Mouse (Mus musculus): ENCODE results near the gene Gm20388. TPM values are rescaled to one million over a fixed set of nuclear protein-coding genes. Genes with fewer than 3 reads are reported as not detected.
A peak's percentile ranks its signal among the peaks of the same experiment; 100 is the strongest.

Gene Gm20388
- total RNA-seq, 1 experiment: 27.0 TPM

GRCm38 (mm10) chr8:120079361-120079760 lies 168.7 kb downstream of the Gm20388 start:
- no peak for TF ChIP-seq ZNF384 (IDR thresholded peaks at IDR 0.05; ENCODE audit: low read depth, low read length)
- Histone ChIP-seq H3K9me3 (ENCODE audit: control insufficient read depth, insufficient read depth, low read depth, low read length) (no peaks in the 10 kb centered on the region), H3K4me3 (ENCODE audit: insufficient read depth in 1 of 2, low read depth in 1 of 2, low read length in 2 of 2, poor library complexity in 1 of 2, severe bottlenecking in 1 of 2) (no peak overlapping the region), H3K4me1 (ENCODE audit: control insufficient read depth in 2 of 2, insufficient read depth in 2 of 2, low read length in 2 of 2, poor library complexity in 1 of 2) (peaks cover 0 to 12% of the 10 kb centered on the region in 2 experiments; a peak in 2 of 4 replicates), H3K27ac (ENCODE audit: insufficient read depth, low read depth, low read length, poor library complexity, severe bottlenecking) (no peak overlapping the region), H3K36me3 (ENCODE audit: control insufficient read depth, insufficient read depth, low read length, poor library complexity, severe bottlenecking) (peaks cover 6% of the 10 kb centered on the region; the same call in 1 of the 2 replicates), H3K9ac (ENCODE audit: insufficient read depth, low read depth, low read length, poor library complexity, severe bottlenecking) (no peak overlapping the region)
- DNase-seq (ENCODE audit: low read depth, low spot score): peak; percentile 25
- in situ Hi-C loops (cut with MboI; ENCODE audit: low sequenced_read_pairs in 2 of 2, unreplicated experiment in 2 of 2): loop anchor here in 1 of 2 experiments (10.0 kb wide), 1 partner anchor 115 kb away; no protein-coding TSS in a partner anchor

DNA sequence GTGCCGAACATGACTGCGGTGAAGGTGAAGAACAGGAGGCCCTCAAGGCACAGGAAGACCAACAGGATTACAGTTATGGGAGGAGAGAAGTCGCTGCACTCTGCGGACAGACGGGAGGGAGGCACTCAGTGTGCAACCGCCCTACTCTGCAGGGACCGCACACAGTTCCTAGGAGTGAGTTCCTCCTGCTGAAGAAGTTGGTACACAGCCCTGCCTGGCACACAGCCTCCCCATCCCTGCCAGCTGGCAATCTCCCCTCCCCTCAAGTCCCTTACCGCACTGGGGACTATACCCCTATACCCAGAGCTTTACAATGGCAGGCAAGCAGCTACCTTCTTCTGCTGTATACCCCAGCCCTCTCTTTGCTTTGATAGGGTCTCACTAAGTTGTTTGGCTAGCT lies 172.6 kb downstream of the Gm20388 start:
- TF ChIP-seq ZC3H11A (IDR thresholded peaks at IDR 0.05; ENCODE audit: borderline replicate concordance, low read depth, low read length) (no peak), ZNF384 (IDR thresholded peaks at IDR 0.05; ENCODE audit: low read depth, low read length) (no peak), CHD2 (IDR thresholded peaks at IDR 0.05; ENCODE audit: low read depth, low read length) (no peak), HCFC1 (IDR thresholded peaks at IDR 0.05; ENCODE audit: borderline replicate concordance, insufficient read depth, low read length) (no peak), MAFK (IDR thresholded peaks at IDR 0.05; ENCODE audit: insufficient read depth, low read depth, low read length) (no peak)
- no peak overlapping the region for H3K27ac ChIP-seq (ENCODE audit: insufficient read depth, low read depth, low read length, poor library complexity, severe bottlenecking)
- no peak overlapping the region for H3K4me3 ChIP-seq (ENCODE audit: insufficient read depth in 1 of 2, low read depth in 1 of 2, low read length in 2 of 2, poor library complexity in 1 of 2, severe bottlenecking in 1 of 2)
- no peak for DNase-seq (ENCODE audit: low read depth, low spot score)
- in situ Hi-C loops (cut with MboI; ENCODE audit: low sequenced_read_pairs in 2 of 2, unreplicated experiment in 2 of 2): no loop called here
- H3K9ac ChIP-seq (ENCODE audit: insufficient read depth, low read depth, low read length, poor library complexity, severe bottlenecking): no peak overlapping the region
- H3K4me1 ChIP-seq (ENCODE audit: control insufficient read depth in 2 of 2, insufficient read depth in 2 of 2, low read length in 2 of 2, poor library complexity in 1 of 2): peaks cover 0 to 11% of the 10 kb centered on the region in 2 experiments; a peak in 2 of 4 replicates
- peaks cover 23% of the 10 kb centered on the region for H3K36me3 ChIP-seq (ENCODE audit: control insufficient read depth, insufficient read depth, low read length, poor library complexity, severe bottlenecking)
- no peaks in the 10 kb centered on the region for H3K9me3 ChIP-seq (ENCODE audit: control insufficient read depth, insufficient read depth, low read depth, low read length)

DNA sequence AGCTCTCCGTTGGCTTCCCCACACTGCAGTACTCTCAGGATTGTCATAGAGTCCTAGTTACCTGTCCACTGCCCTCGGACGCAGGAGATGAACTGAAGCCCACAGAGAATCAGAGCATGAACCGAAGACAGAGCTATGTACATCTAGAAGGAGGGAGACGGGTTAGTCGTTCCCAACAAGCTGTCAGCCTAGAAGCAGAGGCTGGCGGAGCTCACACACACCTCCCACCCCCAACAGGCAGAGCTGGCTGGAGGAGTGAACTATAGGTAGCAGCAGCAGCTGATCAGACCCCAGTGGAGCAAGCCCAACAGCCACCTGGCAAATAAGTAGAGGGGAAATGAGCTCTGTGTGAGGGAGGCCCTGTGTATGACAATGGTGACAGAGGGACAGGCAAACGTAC lies 174.1 kb downstream of the Gm20388 start:
- peaks cover 0 to 7% of the 10 kb centered on the region in 2 experiments; a peak in 2 of 4 replicates for H3K4me1 ChIP-seq (ENCODE audit: control insufficient read depth in 2 of 2, insufficient read depth in 2 of 2, low read length in 2 of 2, poor library complexity in 1 of 2)
- H3K9ac ChIP-seq (ENCODE audit: insufficient read depth, low read depth, low read length, poor library complexity, severe bottlenecking): no peak overlapping the region
- no peaks in the 10 kb centered on the region for H3K9me3 ChIP-seq (ENCODE audit: control insufficient read depth, insufficient read depth, low read depth, low read length)
- no peak for TF ChIP-seq ZC3H11A (IDR thresholded peaks at IDR 0.05; ENCODE audit: borderline replicate concordance, low read depth, low read length)
- no peak for TF ChIP-seq CHD2 (IDR thresholded peaks at IDR 0.05; ENCODE audit: low read depth, low read length)
- TF ChIP-seq ZNF384 (IDR thresholded peaks at IDR 0.05; ENCODE audit: low read depth, low read length): no peak
- no peak for TF ChIP-seq HCFC1 (IDR thresholded peaks at IDR 0.05; ENCODE audit: borderline replicate concordance, insufficient read depth, low read length)
- in situ Hi-C loops (cut with MboI; ENCODE audit: low sequenced_read_pairs in 2 of 2, unreplicated experiment in 2 of 2): no loop called here
- H3K27ac ChIP-seq (ENCODE audit: insufficient read depth, low read depth, low read length, poor library complexity, severe bottlenecking): no peak overlapping the region
- H3K36me3 ChIP-seq (ENCODE audit: control insufficient read depth, insufficient read depth, low read length, poor library complexity, severe bottlenecking): peaks cover 23% of the 10 kb centered on the region
- no peak overlapping the region for H3K4me3 ChIP-seq (ENCODE audit: insufficient read depth in 1 of 2, low read depth in 1 of 2, low read length in 2 of 2, poor library complexity in 1 of 2, severe bottlenecking in 1 of 2)
- DNase-seq (ENCODE audit: low read depth, low spot score): no peak

DNA sequence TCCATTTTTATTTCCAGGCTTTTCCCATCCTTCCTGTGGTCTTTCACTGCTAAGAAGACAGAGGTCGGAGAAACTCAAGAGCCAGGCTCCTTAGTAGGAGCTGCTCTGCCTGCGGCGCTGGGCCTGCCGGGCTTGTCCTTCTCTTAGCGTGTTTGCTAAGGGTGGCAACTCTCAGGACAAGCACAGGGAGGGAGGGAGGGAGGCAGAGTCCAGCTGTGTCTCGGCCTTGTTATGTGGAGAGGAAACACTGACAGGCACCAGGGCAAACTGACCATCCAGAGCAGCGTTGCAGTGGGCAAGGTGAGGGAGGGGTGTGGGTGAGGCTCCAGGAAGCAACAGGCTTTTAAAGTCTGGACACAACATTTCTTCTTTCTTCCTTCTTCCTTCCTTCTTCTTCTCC lies 178.9 kb downstream of the Gm20388 start:
- in situ Hi-C loops (cut with MboI; ENCODE audit: low sequenced_read_pairs in 2 of 2, unreplicated experiment in 2 of 2): no loop called here
- H3K36me3 ChIP-seq (ENCODE audit: control insufficient read depth, insufficient read depth, low read length, poor library complexity, severe bottlenecking): peaks cover 23% of the 10 kb centered on the region
- DNase-seq (ENCODE audit: low read depth, low spot score): no peak

DNA sequence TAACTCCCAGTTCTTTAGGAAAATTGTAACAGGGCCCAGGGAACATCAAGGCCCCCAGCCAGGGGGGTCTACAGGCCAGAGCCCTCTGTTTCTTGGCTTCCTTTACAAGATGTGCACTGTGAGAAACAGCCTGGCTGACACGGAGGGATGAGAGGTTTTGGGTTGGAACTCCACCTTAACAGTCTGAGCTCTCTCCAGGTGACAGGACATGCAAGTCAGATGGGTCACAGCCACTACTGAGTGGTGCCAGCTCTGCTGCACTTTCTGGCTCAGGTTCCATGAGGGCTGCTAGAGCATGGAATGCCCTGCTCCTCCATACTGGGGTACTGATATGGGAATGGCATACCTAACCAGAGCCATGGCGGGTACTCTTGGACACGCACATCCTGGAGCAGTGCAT lies 180.4 kb downstream of the Gm20388 start:
- Histone ChIP-seq H3K36me3 (ENCODE audit: control insufficient read depth, insufficient read depth, low read length, poor library complexity, severe bottlenecking) (peaks cover 20% of the 10 kb centered on the region), H3K27ac (ENCODE audit: insufficient read depth, low read depth, low read length, poor library complexity, severe bottlenecking) (no peak overlapping the region), H3K9ac (ENCODE audit: insufficient read depth, low read depth, low read length, poor library complexity, severe bottlenecking) (no peak overlapping the region), H3K9me3 (ENCODE audit: control insufficient read depth, insufficient read depth, low read depth, low read length) (no peaks in the 10 kb centered on the region), H3K4me3 (ENCODE audit: insufficient read depth in 1 of 2, low read depth in 1 of 2, low read length in 2 of 2, poor library complexity in 1 of 2, severe bottlenecking in 1 of 2) (no peak overlapping the region), H3K4me1 (ENCODE audit: control insufficient read depth in 2 of 2, insufficient read depth in 2 of 2, low read length in 2 of 2, poor library complexity in 1 of 2) (no peaks in the 10 kb centered on the region)
- DNase-seq (ENCODE audit: low read depth, low spot score): no peak
- in situ Hi-C loops (cut with MboI; ENCODE audit: low sequenced_read_pairs in 2 of 2, unreplicated experiment in 2 of 2): no loop called here
- TF ChIP-seq ZC3H11A (IDR thresholded peaks at IDR 0.05; ENCODE audit: borderline replicate concordance, low read depth, low read length) (no peak), HCFC1 (IDR thresholded peaks at IDR 0.05; ENCODE audit: borderline replicate concordance, insufficient read depth, low read length) (no peak), ZNF384 (IDR thresholded peaks at IDR 0.05; ENCODE audit: low read depth, low read length) (no peak), CHD2 (IDR thresholded peaks at IDR 0.05; ENCODE audit: low read depth, low read length) (no peak), MAFK (IDR thresholded peaks at IDR 0.05; ENCODE audit: insufficient read depth, low read depth, low read length) (no peak)

More for the DNA sequence above, 178.9 kb downstream of the Gm20388 start:
- Histone ChIP-seq H3K4me3 (ENCODE audit: insufficient read depth in 1 of 2, low read depth in 1 of 2, low read length in 2 of 2, poor library complexity in 1 of 2, severe bottlenecking in 1 of 2) (no peak overlapping the region), H3K9ac (ENCODE audit: insufficient read depth, low read depth, low read length, poor library complexity, severe bottlenecking) (no peak overlapping the region), H3K9me3 (ENCODE audit: control insufficient read depth, insufficient read depth, low read depth, low read length) (no peaks in the 10 kb centered on the region), H3K27ac (ENCODE audit: insufficient read depth, low read depth, low read length, poor library complexity, severe bottlenecking) (no peak overlapping the region), H3K4me1 (ENCODE audit: control insufficient read depth in 2 of 2, insufficient read depth in 2 of 2, low read length in 2 of 2, poor library complexity in 1 of 2) (no peaks in the 10 kb centered on the region)
- TF ChIP-seq HCFC1 (IDR thresholded peaks at IDR 0.05; ENCODE audit: borderline replicate concordance, insufficient read depth, low read length) (no peak), CHD2 (IDR thresholded peaks at IDR 0.05; ENCODE audit: low read depth, low read length) (no peak), MAFK (IDR thresholded peaks at IDR 0.05; ENCODE audit: insufficient read depth, low read depth, low read length) (no peak), ZC3H11A (IDR thresholded peaks at IDR 0.05; ENCODE audit: borderline replicate concordance, low read depth, low read length) (no peak), ZNF384 (IDR thresholded peaks at IDR 0.05; ENCODE audit: low read depth, low read length) (no peak)
